Mouse (Mus musculus) liver, postnatal 0 days (tissue): ENCODE measurements around the gene Prpf4.

Experiments used
- CTCF ChIP-seq: sonication (generic); IDR thresholded peaks from 2 replicates; pipeline ENCODE4 v1.5.1; 2016; ENCODE audit warnings: antibody characterized with exemption, low read depth
- EP300 ChIP-seq: IDR thresholded peaks from 2 replicates; pipeline ENCODE4 v1.6.1; 2016; ENCODE audit warnings: antibody characterized with exemption, low read depth, mild to moderate bottlenecking

DNA sequence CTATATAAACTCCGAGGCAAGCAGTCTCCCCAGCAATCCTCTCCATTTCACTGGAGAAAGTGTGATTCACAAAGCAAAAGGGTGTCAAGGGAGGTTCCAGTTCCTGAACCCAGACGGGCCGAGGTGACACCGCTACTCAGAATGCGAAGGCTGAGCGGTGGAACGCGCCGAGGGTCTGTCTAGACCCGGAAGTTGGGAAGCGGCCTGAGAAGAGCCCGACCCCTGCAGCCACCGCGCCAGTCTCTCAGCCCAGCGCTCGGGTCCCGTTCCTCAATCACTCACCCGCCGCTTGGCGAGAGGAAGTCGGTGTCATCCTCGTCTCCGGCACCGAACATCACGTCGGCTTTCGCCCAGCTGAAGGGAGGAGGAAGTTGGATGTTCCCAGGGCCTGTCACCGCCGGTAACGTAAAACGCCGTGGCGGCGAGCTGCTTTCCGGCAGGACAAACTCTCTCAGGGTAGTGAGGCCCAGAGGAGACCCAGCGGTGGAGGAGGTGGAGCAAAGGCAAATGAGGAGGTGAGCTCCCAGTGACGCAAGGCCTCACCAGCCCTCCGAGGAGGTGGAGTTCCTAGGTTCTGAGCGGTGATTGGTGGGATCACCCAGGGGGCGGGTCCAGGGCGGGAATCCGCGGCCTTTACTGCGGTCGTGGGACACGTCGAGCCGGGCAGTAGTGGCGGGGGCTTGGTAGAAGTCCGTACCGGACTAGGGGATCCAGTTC, 48.4 kb upstream of the Prpf4 start, which contains the start of the genes Fkbp15 and Slc31a1:
- no peak for TF ChIP-seq CTCF
- 0 out of 2 replicates have a peak, but pooled peaks have one; percentile 50 for TF ChIP-seq EP300
